Mouse (Mus musculus): ENCODE measurements around the gene E030025P04Rik. TPM values are rescaled to one million over a fixed set of nuclear protein-coding genes. Genes with fewer than 3 reads are reported as not detected.
A peak's percentile ranks its signal among the peaks of the same experiment; 100 is the strongest.

The E030025P04Rik gene
- polyA plus RNA-seq, 1 experiment from 2014 or later: not detected

DNA sequence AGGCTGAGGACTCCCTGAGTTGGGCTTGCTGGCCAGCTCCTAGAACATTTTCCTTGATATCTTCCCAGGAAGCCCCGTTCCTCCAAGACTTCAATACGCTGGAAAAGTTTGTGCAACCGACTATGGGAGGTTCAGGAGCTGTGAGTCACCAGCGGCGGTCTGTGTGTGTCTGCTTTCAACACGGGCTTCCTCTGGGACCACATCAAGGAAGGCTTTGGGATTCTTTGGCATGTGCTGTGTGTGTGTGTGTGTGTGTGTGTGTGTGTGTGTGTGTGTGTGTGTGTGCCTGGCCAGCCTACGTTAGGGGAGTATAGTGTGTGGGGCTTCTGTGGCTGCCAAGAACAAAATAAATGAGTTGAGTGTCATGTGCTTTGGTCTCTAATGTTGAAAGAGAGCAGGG is 17.7 kb downstream of the E030025P04Rik start:
- no peak overlapping the region for H3K4me2 ChIP-seq (replicated peaks)
- no peaks in the 10 kb centered on the region for H3K4me1 ChIP-seq (replicated peaks)
- H3K9ac ChIP-seq: no peak overlapping the region
- no peaks in the 10 kb centered on the region for H3K36me3 ChIP-seq
- H3K4me3 ChIP-seq (replicated peaks): no peak overlapping the region
- 70% methylated on average over 6 of the region's 7 CpGs for WGBS
- no peaks in the 10 kb centered on the region for H3K27me3 ChIP-seq (replicated peaks)
- no peaks in the 10 kb centered on the region for H3K9me3 ChIP-seq
- no peak overlapping the region for H3K27ac ChIP-seq
- no peak for ATAC-seq

DNA sequence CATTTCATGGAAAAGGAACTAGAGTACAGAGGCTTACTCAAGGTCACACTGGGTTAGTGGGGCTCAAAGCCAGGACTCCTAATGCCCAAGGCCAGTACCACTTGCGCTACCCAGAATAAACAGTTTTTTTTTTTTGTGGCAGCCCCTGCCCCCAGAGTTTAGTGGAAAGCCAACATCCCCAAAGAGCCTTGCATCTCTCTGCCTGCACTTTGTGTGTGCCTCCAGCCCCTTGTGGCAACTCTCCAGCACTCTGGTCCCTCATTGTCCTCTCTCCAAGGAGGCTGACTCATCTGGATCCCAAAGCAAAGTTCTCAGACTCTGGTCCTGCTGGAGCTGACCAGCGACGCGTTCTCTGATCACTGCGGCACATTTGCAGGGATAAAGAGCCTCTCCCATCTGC is 18.7 kb downstream of the E030025P04Rik start:
- H3K4me3 ChIP-seq (replicated peaks): no peak overlapping the region
- no peak overlapping the region for H3K27ac ChIP-seq
- H3K9ac ChIP-seq: no peak overlapping the region
- ATAC-seq: no peak
- no peaks in the 10 kb centered on the region for H3K36me3 ChIP-seq
- 80% methylated on average over 5 of the region's 5 CpGs for WGBS
- H3K4me1 ChIP-seq (replicated peaks): no peaks in the 10 kb centered on the region
- H3K4me2 ChIP-seq (replicated peaks): no peak overlapping the region
- no peaks in the 10 kb centered on the region for H3K27me3 ChIP-seq (replicated peaks)
- H3K9me3 ChIP-seq: no peaks in the 10 kb centered on the region

DNA sequence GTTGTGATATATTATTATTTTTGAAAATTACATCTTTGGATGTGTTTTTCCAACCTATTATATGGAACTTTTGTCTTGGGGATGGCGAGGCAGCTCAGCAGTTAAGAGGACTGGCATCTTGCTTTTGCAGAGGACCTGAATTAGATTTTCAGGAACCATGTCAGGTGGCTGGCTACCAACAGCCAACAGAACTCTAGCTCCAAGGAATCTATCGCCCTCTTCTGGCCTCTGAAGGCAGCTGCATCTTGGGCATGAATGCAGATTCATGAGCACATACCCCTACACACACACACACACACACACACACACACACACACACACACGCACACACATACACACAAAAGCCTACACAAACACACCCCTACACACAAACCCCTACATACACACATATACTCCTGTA is 19.9 kb downstream of the E030025P04Rik start:
- no peak overlapping the region for H3K27ac ChIP-seq
- no peaks in the 10 kb centered on the region for H3K36me3 ChIP-seq
- no peak overlapping the region for H3K9ac ChIP-seq
- ATAC-seq: no peak
- no peaks in the 10 kb centered on the region for H3K27me3 ChIP-seq (replicated peaks)
- H3K4me2 ChIP-seq (replicated peaks): no peak overlapping the region
- WGBS: 62% methylated on average over 3 of the region's 3 CpGs
- H3K9me3 ChIP-seq: no peaks in the 10 kb centered on the region
- H3K4me1 ChIP-seq (replicated peaks): no peaks in the 10 kb centered on the region
- H3K4me3 ChIP-seq (replicated peaks): no peak overlapping the region

DNA sequence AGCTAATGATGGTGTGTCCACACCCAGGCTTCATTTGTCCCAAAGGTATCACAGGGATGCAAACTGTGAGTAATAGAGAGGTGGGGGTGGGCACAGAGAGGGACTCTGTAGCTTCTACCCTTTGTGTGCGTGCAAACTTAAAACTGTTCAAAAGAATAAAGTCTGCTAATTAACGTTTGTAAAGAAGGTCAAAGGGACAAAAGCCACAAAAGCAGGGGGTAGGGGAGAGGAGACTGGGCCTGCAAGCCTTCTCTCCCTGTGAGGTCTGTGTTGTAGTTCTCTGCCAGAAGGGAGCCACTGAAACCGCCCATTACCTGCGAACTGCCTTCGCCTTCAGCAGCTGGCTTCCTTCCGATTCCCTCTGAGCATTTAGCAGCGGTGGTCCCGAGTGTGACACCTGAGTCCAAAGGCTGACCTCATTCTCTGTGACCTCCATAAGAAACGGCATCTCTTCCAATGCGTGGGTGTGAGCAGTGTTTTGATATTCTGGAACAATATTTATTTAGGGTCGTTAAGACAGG is 34.3 kb downstream of the E030025P04Rik start:
- no peak overlapping the region for H3K4me2 ChIP-seq (replicated peaks)
- H3K27ac ChIP-seq: no peak overlapping the region
- H3K27me3 ChIP-seq (replicated peaks): no peaks in the 10 kb centered on the region
- 46% methylated on average over 11 of the region's 11 CpGs for WGBS
- H3K4me3 ChIP-seq (replicated peaks): no peak overlapping the region
- peaks cover 6% of the 10 kb centered on the region for H3K4me1 ChIP-seq (replicated peaks)
- H3K9ac ChIP-seq: no peak overlapping the region
- H3K9me3 ChIP-seq: no peaks in the 10 kb centered on the region
- H3K36me3 ChIP-seq: no peaks in the 10 kb centered on the region
- ATAC-seq: no peak

DNA sequence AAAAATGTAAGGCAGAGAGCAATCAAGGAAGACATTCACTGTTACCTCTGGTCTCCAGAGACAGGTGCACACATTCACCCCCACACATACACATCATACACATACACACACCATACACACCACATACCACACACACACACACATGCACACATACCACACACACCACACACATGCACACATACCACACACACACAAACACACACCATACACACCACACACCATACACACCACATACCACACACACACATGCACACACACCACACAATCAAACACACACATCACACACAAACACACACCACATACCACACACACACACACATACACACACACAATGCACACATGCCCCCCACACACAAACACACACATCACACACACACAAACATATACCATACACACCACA is 35.1 kb downstream of the E030025P04Rik start:
- H3K36me3 ChIP-seq: no peaks in the 10 kb centered on the region
- no peaks in the 10 kb centered on the region for H3K9me3 ChIP-seq
- H3K27ac ChIP-seq: no peak overlapping the region
- no peaks in the 10 kb centered on the region for H3K27me3 ChIP-seq (replicated peaks)
- no peak overlapping the region for H3K4me3 ChIP-seq (replicated peaks)
- H3K4me1 ChIP-seq (replicated peaks): peaks cover 6% of the 10 kb centered on the region
- H3K4me2 ChIP-seq (replicated peaks): no peak overlapping the region
- ATAC-seq: no peak
- no peak overlapping the region for H3K9ac ChIP-seq

DNA sequence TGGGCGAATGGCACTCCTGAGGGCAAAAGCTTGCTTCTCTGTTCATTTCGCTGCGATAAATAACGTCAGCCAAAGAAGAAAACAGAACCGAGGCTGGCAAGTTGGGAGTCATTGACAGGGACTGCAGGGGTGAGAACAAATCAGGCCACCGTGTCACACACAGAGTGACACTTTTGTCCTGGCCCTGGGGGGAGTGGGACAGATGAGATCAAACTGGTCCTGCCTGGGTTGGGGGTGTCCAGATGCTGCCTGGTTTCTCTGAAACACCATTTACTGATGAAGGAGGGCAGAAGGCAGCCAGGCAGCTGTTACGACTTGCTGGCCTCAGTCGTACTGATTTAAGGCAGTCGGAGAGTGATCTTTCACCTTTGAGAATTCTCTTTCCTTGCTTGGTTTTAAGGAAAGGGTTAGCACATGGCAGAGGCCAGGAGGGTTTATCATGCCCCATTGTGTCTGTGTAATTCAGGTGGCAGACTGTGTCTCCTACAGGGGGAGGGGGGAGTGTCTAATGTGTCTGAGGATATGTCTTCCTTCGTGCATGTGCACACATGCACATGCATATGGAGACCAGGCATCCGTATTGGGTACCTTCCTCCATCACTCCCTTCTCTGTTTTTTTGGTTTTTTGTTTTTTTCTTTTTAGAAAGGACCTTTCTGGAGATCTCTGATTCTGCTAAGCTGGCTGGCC is 36.5 kb downstream of the E030025P04Rik start:
- no peak overlapping the region for H3K4me3 ChIP-seq (replicated peaks)
- no peaks in the 10 kb centered on the region for H3K9me3 ChIP-seq
- WGBS: 56% methylated on average over 11 of the region's 11 CpGs
- no peak overlapping the region for H3K9ac ChIP-seq
- H3K4me2 ChIP-seq (replicated peaks): no peak overlapping the region
- no peak for ATAC-seq
- H3K27ac ChIP-seq: no peak overlapping the region
- peaks cover 6% of the 10 kb centered on the region for H3K4me1 ChIP-seq (replicated peaks)
- H3K36me3 ChIP-seq: no peaks in the 10 kb centered on the region
- H3K27me3 ChIP-seq (replicated peaks): no peaks in the 10 kb centered on the region

DNA sequence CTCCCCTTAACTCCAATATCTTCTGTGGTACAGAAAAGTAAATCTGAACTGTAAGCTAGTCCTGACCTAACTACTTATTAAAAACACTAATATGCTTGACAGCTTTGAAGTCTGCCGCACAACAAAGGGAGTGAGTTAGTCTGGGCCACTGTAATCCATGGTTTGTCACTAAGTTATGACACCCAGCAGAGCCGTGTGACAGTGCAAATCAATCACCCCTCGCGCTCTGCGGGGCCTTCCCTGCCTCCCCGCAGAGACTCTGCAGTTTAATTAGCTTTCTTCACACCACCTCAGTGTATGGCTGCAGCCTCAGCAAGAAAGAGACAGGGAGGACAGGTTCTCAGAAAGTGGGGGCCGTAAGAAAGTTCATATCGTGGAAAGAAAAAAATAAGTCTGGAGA is 37.4 kb downstream of the E030025P04Rik start:
- H3K4me3 ChIP-seq (replicated peaks): no peak overlapping the region
- no peak overlapping the region for H3K27ac ChIP-seq
- H3K27me3 ChIP-seq (replicated peaks): no peaks in the 10 kb centered on the region
- 17% methylated on average over 8 of the region's 8 CpGs for WGBS
- H3K9me3 ChIP-seq: no peaks in the 10 kb centered on the region
- H3K4me1 ChIP-seq (replicated peaks): peaks cover 6% of the 10 kb centered on the region
- H3K4me2 ChIP-seq (replicated peaks): no peak overlapping the region
- peak; percentile 45; the same call in 1 of the 2 replicates for ATAC-seq
- H3K9ac ChIP-seq: no peak overlapping the region
- no peaks in the 10 kb centered on the region for H3K36me3 ChIP-seq

DNA sequence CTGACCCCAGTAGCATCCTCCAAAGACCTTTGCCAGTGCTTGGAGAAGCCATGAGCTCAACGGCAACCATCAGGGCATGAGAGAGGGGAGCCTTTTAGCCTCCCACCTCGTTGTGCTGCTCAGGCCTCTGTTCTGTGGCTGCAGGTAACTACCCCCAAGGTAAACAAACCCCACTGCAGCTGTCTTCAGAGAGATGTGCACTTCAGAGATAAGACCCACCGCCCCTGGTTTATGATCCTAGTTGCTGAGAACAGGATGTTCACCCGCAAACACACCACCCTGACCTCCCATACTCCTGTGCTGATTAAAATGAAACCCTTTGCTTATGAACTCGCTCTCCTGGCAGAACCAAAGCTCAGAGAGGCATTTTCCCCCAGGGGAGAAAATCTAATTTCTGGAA is 38.0 kb downstream of the E030025P04Rik start:
- Histone ChIP-seq H3K4me3 (replicated peaks) (no peak overlapping the region), H3K4me1 (replicated peaks) (peaks cover 6% of the 10 kb centered on the region), H3K27me3 (replicated peaks) (no peaks in the 10 kb centered on the region), H3K9ac (no peak overlapping the region), H3K27ac (no peak overlapping the region), H3K9me3 (no peaks in the 10 kb centered on the region), H3K4me2 (replicated peaks) (no peak overlapping the region), H3K36me3 (no peaks in the 10 kb centered on the region)
- 24% methylated on average over 5 of the region's 5 CpGs for WGBS
- peak; percentile 46; the same call in 1 of the 2 replicates for ATAC-seq

DNA sequence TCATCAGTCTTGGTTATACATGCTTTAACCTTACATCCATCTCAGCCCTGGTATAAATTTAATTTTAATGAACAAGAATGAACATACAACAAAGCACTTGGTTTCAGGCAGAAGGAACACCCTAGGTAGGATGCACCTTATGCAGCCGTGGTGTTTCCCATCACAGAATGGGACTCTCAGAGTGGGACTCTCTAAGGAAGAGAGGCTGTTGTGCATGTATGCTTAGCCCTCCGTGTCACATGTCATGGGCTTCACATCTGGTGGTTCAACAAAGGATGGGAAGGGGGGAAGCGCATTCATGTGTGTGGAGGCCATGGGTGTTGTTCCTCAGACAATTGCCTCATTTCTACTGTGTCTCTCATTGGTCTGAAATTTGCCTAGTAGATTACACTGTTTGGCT is 40.8 kb downstream of the E030025P04Rik start:
- no peak overlapping the region for H3K9ac ChIP-seq
- H3K27me3 ChIP-seq (replicated peaks): no peaks in the 10 kb centered on the region
- no peak overlapping the region for H3K27ac ChIP-seq
- no peak for ATAC-seq
- H3K4me1 ChIP-seq (replicated peaks): peaks cover 8% of the 10 kb centered on the region
- H3K9me3 ChIP-seq: no peaks in the 10 kb centered on the region
- no peak overlapping the region for H3K4me2 ChIP-seq (replicated peaks)
- 88% methylated on average over 3 of the region's 3 CpGs for WGBS
- no peaks in the 10 kb centered on the region for H3K36me3 ChIP-seq
- H3K4me3 ChIP-seq (replicated peaks): no peak overlapping the region

DNA sequence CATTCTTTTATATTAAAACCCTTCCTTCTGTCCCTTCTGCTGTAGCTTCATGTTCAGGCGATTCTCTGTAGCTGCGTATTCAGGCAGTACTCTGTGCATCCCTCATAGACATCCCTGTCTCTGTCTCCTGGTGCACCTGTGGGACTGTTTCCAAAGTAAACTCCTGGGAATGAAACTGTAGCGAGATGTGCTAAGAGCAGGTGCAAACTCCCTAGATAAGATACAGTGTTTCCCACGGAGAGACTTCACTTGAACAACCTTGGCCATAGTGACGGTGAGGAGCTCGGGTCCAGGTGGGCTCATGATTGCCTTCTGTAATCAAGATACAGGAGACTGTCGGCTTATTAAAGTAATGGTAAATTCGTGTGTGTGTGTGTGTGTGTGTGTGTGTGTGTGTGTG is 41.5 kb downstream of the E030025P04Rik start:
- Histone ChIP-seq H3K27ac (no peak overlapping the region), H3K4me1 (replicated peaks) (peaks cover 9% of the 10 kb centered on the region), H3K4me2 (replicated peaks) (no peak overlapping the region), H3K9ac (no peak overlapping the region), H3K4me3 (replicated peaks) (no peak overlapping the region), H3K9me3 (no peaks in the 10 kb centered on the region), H3K27me3 (replicated peaks) (no peaks in the 10 kb centered on the region), H3K36me3 (no peaks in the 10 kb centered on the region)
- peak; percentile 50 for ATAC-seq
- WGBS: 69% methylated on average over 8 of the region's 8 CpGs

DNA sequence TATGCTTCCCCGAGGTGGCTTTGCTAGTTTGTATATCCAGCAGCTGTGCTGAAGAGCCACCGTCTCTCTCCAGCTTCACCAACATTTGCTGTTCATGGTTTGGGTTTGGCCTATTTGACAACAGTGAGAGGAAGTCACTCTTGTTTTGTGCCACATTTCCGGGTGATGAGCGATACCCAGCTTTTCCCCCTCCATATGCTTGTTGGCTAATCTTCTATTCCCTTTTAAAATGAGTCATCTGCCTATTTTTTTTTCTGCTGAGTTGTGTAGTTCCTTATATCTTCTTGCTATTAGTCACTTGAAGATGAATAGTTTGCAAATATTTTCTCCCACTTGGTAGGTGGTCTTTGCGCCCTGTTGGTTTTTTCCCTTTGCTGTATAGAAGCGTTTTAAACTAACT is 43.9 kb downstream of the E030025P04Rik start:
- Histone ChIP-seq H3K9ac (no peak overlapping the region), H3K27me3 (replicated peaks) (no peaks in the 10 kb centered on the region), H3K27ac (no peak overlapping the region), H3K4me2 (replicated peaks) (no peak overlapping the region), H3K4me1 (replicated peaks) (peaks cover 3% of the 10 kb centered on the region; the same call in 1 of the 2 replicates), H3K9me3 (no peaks in the 10 kb centered on the region), H3K4me3 (replicated peaks) (no peak overlapping the region), H3K36me3 (no peaks in the 10 kb centered on the region)
- ATAC-seq: no peak
- WGBS: 69% methylated on average over 6 of the region's 6 CpGs

DNA sequence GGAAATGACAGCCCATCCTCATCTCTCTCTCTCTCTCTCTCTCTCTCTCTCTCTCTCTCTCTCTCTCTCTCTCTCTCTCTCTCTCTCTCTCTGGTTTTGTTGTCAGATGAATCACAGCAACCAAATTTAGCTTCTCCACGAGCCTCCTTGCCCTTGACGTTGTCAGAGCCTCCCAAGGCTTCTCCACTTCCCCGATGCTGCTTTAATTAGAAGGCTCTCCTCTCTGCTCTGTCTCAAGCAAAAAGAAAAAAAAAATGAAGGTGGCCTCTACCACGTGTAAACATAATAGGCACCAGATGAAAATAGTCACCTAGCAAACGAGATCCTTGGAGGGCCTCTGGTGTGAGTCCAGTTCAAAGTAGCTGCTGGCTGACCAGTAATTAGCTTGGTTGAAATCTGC is 52.3 kb downstream of the E030025P04Rik start:
- Histone ChIP-seq H3K4me3 (replicated peaks) (no peak overlapping the region), H3K9me3 (no peaks in the 10 kb centered on the region)
- 44% methylated on average over 5 of the region's 5 CpGs for WGBS

More for the DNA sequence above, 52.3 kb downstream of the E030025P04Rik start:
- H3K9ac ChIP-seq: no peak overlapping the region
- ATAC-seq: no peak
- no peaks in the 10 kb centered on the region for H3K36me3 ChIP-seq
- H3K4me1 ChIP-seq (replicated peaks): no peaks in the 10 kb centered on the region
- H3K4me2 ChIP-seq (replicated peaks): no peak overlapping the region
- no peak overlapping the region for H3K27ac ChIP-seq
- no peaks in the 10 kb centered on the region for H3K27me3 ChIP-seq (replicated peaks)

Measured in intestine, embryonic 15.5 days (tissue).